Mouse (Mus musculus) kidney, adult 9 months (tissue): ENCODE data around the gene Ghrl.
"Not testable (repeated sequence)": the region's sequence is repeated elsewhere in the genome, so short reads cannot be mapped to it uniquely, and the experiment has no call there.

Experiments
- DNase-seq: peaks from one replicate; pipeline ENCODE4 v3.0.0; 2022

The Ghrl gene

DNA sequence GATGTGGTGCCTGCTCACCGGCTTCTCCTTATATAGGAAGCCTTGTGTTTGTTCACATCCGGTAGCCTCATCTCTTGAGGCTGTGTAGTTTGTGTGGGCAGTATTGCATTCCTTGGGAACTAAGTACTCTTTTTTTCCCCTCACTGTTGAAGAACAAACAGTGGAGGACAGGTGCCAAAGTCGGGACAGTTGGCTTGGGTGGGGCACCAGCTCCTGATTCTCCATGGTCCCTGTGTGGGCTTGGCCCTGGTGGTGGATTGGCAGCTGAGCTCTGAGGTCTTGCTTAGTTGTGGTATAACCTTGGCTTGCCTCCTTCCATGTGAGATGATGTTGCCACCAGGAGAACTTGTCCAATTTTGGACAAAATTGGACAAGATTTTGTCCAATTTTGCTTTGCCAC lies at the start of gene Ghrl:
Gene Ghrl, minus strand, starts transcription at position 3 of the 400 bp plus-strand sequence.
- no peak for DNase-seq

- no peak for DNase-seq
Observed at GRCm38 (mm10) chr6:113768804-113769203, 49.1 kb upstream of the Ghrl start.

GRCm38 (mm10) chr6:113761644-113762043 lies 42.0 kb upstream of the Ghrl start:
- peak; percentile 79 for DNase-seq

DNA sequence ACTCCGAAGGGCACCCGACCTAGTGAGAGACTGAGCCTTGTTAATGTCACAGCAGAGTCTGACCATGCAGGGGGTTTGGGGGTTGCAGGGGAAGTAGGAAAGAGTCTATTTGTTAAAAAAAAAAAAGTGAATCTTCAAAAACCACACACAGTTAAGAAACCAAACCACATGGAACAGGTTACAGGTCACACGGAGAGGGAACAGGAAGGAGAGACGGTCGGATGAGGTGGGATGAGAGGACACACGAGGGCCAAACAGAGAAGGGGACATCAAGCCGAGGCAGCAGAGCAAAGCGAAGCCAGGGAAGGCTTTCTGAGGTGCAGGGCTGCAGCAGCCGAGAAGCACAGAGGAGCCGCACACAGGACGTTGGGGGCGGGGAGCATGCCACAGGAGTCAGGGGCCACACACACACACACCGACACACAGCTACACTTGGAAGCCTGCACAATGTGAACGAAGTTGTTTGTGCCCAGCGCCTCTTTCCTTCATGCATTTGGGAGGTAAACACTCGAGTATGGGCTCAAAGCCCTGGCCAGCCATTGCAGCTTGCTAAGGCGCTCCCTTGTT lies 29.5 kb upstream of the Ghrl start:
- no peak for DNase-seq

GRCm38 (mm10) chr6:113748351-113748750 lies 28.7 kb upstream of the Ghrl start:
- DNase-seq: no peak

DNA sequence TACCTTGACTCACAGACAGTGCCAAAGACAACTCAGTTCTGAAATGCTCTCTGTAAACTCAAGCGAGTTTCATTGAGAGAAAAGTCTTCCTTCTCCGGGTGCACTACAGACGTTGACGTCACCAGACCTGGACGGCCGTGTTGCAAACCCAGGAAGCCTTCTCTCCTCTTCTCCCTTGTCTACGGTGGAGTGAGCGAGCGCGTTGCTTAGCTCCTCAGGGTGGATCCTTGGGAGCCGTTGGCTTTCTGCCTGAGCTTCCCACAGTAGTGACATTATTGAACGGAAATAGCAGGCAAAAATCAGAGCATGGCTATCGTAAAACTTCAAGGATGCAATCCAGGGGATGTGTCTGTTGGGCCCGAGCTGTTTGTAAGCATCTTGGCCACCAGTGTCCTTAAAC lies 27.6 kb upstream of the Ghrl start:
- DNase-seq: no peak

- DNase-seq: peak; percentile 52
Observed at GRCm38 (mm10) chr6:113745117-113745516, 25.4 kb upstream of the Ghrl start.

DNA sequence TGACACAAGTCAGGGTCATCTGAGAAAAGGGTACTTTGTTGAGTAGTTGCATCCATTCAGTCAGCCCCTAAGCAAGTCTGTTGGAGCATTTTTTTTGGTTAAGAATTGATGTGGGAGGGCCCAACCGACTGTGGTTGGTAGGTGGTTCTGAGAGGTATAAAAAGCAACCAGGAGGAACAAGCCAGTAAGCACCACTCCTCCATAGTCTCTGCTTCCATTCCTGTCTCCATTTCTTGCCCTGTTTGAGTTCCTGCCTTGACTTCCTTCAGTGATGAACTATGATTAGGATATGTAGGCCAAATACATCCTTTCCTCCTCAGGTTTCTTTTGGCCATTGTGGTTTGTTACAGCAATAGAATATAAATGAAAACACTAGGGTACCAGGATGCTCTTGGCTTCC lies 23.4 kb upstream of the Ghrl start:
- no peak for DNase-seq

- DNase-seq: no peak
Observed at GRCm38 (mm10) chr6:113742321-113742720, 22.6 kb upstream of the Ghrl start.

- no peak for DNase-seq
Observed at GRCm38 (mm10) chr6:113741425-113741824, 21.7 kb upstream of the Ghrl start.

- DNase-seq: peak; percentile 81
Observed at GRCm38 (mm10) chr6:113740236-113741217, 20.8 kb upstream of the Ghrl start, which contains the start of gene Sec13. Gene Sec13 (minus strand): TSS chr6:113740743.

GRCm38 (mm10) chr6:113737318-113738046 lies 17.8 kb upstream of the Ghrl start:
- peak; percentile 32 for DNase-seq

DNA sequence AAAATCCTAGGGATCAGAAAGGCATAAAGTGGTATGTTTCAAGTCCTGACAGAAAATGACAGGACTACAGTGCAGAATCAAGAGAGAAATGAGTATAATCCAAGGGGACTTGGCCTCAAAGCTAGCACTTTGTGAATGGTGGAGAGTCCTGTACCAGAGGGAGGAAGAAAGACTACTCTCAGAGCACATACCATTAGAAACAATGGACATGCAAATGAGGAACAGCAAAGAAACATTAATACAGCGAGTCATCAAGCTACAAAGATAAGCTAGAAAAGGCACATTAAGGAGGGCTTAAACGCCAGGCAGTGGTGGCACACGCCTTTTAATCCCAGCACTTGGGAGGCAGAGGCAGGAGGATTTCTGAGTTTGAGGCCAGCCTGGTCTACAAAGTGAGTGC lies 11.6 kb upstream of the Ghrl start:
- DNase-seq: no peak

- no peak for DNase-seq
Observed at GRCm38 (mm10) chr6:113728181-113728580, 8.5 kb upstream of the Ghrl start.

- DNase-seq: no peak
Observed at GRCm38 (mm10) chr6:113721061-113721460, 1.4 kb upstream of the Ghrl start.

- DNase-seq: no peak
Observed at GRCm38 (mm10) chr6:113717541-113717940, 2.1 kb downstream of the Ghrl start.

GRCm38 (mm10) chr6:113714797-113715196 lies 4.9 kb downstream of the Ghrl start:
- DNase-seq: peak; percentile 68

DNA sequence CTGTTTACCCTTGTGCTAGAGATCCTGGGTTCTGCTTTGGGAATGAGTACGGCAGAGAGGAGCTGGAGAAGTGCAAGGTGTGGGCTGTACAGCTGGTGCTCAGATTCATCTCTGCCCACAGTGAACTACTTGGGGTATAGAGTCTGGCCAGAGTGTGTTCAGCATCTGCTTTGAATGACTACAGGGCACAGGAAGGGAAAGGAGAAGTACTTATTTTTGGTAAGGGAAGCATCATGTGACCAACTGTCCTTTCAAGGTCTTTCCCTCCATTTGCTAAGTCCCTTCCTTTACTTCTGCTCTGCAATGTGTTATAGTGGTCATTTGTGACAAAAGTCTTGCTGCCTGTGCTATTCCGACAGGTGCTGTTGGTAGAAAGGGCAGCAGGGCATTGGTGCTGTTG lies 5.4 kb downstream of the Ghrl start:
- DNase-seq: no peak

DNA sequence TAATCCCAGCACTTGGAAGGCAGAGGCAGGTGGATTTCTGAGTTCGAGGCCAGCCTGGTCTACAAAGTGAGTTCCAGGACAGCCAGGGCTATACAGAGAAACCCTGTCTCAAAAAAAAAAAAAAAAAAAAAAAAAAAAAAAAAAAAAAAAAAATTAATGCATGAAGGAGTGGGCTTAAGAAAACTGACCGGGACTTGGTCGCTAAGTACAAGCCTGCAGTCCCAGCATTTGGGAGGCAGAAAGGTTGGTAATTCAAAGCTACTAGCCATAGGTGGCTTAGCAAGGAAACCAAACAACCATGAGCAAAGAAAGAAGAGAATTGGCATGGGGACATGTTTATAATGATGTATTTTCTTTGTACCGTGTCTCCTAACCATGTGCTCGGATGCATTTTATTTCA lies 6.3 kb downstream of the Ghrl start:
- not testable (repeated sequence) for DNase-seq

- no peak for DNase-seq
Observed at GRCm38 (mm10) chr6:113712718-113713117, 7.0 kb downstream of the Ghrl start.

- DNase-seq: peak; percentile 50
Observed at GRCm38 (mm10) chr6:113697222-113698205, 22.2 kb downstream of the Ghrl start.

DNA sequence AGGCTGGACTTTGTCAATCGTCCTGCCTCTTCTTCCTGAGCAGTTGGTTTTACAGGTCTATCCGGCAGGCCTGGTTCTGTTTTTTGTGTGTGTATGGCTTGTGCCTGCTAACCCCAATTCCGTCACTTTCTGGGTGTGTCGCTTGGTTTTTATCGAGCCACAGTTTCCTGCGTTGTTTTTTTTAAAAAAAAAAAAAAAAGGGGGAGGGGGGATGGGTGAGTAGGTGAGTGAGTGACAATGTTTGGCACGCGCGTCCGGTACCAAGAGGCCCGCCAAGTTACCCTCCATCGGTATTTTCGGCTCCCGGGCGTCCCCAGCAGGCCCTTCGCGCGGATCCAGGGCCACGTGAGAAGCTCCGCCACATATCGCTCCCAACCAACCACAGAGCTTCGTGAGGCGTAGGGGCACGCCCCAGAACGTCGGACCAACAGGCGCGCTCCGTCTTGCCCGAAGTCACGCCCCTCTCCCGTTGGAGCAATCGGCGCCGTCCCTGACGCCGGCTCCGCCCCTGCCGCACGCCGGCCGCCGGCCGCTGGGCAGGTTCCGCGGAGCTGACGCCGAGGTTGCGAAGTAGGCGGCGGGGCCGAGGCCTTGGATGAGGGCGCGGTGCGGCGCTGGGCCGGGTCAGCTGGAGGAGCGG lies 23.0 kb downstream of the Ghrl start, which contains the start of gene Tatdn2:
Gene Tatdn2, plus strand, starts transcription at position 469 of the 640 bp plus-strand sequence.
- peak; percentile 99 for DNase-seq
